Mouse (Mus musculus) intestine, embryonic 16.5 days (tissue): ENCODE results near the gene Tomm40. TPM values are rescaled to one million over a fixed set of nuclear protein-coding genes. Genes with fewer than 3 reads are reported as not detected.

Source experiments
- ATAC-seq: fragments of 200-750 bp; cut with Nextera tagmentation; 2 replicates; pipeline ENCODE4 v1.8.0; 2017; ENCODE audit warnings: moderate TSS enrichment, moderate library complexity
- H3K27ac ChIP-seq: fragments of 300-500 bp; sonication (generic); 2 replicates; pipeline ENCODE4 v1.5.1; 2014; ENCODE audit warnings: mild to moderate bottlenecking, low read length
- H3K27me3 ChIP-seq: fragments of 300-500 bp; sonication (generic); replicated peaks from 2 replicates; pipeline ENCODE4 v1.6.1; 2014; ENCODE audit warnings: low read length, control low read depth, mixed read lengths; ENCODE audit not compliant: control insufficient read depth, insufficient read depth
- H3K36me3 ChIP-seq: fragments of 300-500 bp; sonication (generic); 2 replicates; pipeline ENCODE4 v1.6.1; 2014; ENCODE audit warnings: low read length, control low read depth; ENCODE audit not compliant: control insufficient read depth, insufficient read depth
- H3K4me1 ChIP-seq: fragments of 300-500 bp; sonication (generic); 2 replicates; pipeline ENCODE4 v1.6.1; 2014; ENCODE audit warnings: low read length, control low read depth, mixed read lengths; ENCODE audit not compliant: control insufficient read depth, insufficient read depth
- H3K4me2 ChIP-seq: fragments of 300-500 bp; sonication (generic); 2 replicates; pipeline ENCODE4 v1.6.1; 2014; ENCODE audit warnings: low read depth, low read length, control low read depth
- H3K4me3 ChIP-seq: fragments of 300-500 bp; sonication (generic); 2 replicates; pipeline ENCODE4 v1.5.1; 2014; ENCODE audit warnings: mild to moderate bottlenecking, low read length
- H3K9ac ChIP-seq: fragments of 300-500 bp; sonication (generic); 2 replicates; pipeline ENCODE4 v1.6.1; 2014; ENCODE audit warnings: low read depth, low read length
- H3K9me3 ChIP-seq: fragments of 300-500 bp; sonication (generic); 2 replicates; pipeline ENCODE4 v1.6.1; 2016; ENCODE audit warnings: low read length, control low read depth; ENCODE audit not compliant: control insufficient read depth
- WGBS: fragments of 180-500 bp; shearing (Covaris S2); extraction: QIAGEN DNeasy Blood & Tissue Kit; methylation state at CpG from one replicate; pipeline ENCODE4 v1.1.7; 2014; 5-methylcytosine and 5-hydroxymethylcytosine counted together
- polyA plus RNA-seq: library from polyadenylated mRNA; unstranded; fragments of >200 nt; fragmentation: Nextera tagmentation; extraction: Ambion mirVana; gene quantifications from 2 replicates; pipeline ENCODE4 v1.2.1, GENCODE M21; 2015

The Tomm40 gene
- polyA plus RNA-seq, 1 experiment from 2014 or later = 143 TPM

DNA sequence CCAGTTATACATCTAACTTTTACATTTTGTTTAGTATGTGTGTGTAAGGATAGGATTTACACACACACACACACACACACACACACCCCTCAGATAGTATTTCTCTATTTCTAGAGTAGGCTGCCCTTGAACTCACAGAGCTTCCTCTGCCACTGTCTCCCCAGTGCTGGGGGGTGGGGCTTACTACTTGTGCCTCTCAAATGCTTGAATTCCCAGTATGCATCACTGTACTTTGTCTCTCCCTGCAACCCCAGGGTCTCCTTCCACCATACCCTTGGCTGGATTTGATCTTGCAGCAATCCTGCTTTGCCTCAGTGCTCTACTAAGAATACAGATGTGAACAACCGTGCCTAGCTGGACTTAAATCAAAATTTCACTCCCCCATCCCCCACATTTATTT, 38.8 kb upstream of the Tomm40 start:
- Histone ChIP-seq H3K4me3 (no peak overlapping the region), H3K4me2 (no peak overlapping the region), H3K9ac (no peak overlapping the region), H3K4me1 (peaks cover 22% of the 10 kb centered on the region), H3K27me3 (no peaks in the 10 kb centered on the region), H3K27ac (peak overlapping the region; percentile 23), H3K9me3 (no peaks in the 10 kb centered on the region), H3K36me3 (peaks cover 3% of the 10 kb centered on the region; the same call in 1 of the 2 replicates)
- ATAC-seq = no peak
- 79% methylated on average over 1 of the region's 1 CpGs for WGBS

DNA sequence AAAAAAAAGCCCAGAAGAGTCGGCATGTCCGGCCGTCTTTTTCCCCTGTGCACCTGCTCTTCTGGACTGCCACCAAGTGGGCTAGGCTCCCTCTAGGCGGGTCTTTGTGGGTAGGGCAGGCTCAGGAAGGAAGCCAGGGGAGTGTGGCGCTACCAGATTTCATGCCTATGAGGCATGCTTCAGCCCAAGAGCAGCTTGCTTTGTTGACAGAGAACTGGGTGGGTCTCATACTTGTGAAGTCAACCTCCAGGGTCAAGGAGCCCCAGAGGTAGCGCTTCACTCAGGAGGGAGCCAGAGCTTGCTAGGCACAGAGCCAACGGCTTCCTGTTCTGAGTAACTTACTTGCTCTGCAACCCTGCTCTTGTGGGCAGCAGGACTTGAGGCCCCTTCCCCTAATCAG, 38.3 kb upstream of the Tomm40 start:
- H3K9ac ChIP-seq = no peak overlapping the region
- WGBS = 59% methylated on average over 7 of the region's 7 CpGs
- H3K4me1 ChIP-seq = peaks cover 22% of the 10 kb centered on the region
- peak overlapping the region; percentile 23 for H3K27ac ChIP-seq
- no peak for ATAC-seq
- H3K9me3 ChIP-seq = no peaks in the 10 kb centered on the region
- H3K27me3 ChIP-seq = no peaks in the 10 kb centered on the region
- no peak overlapping the region for H3K4me2 ChIP-seq
- no peak overlapping the region for H3K4me3 ChIP-seq
- H3K36me3 ChIP-seq = peaks cover 1% of the 10 kb centered on the region; the same call in 1 of the 2 replicates

DNA sequence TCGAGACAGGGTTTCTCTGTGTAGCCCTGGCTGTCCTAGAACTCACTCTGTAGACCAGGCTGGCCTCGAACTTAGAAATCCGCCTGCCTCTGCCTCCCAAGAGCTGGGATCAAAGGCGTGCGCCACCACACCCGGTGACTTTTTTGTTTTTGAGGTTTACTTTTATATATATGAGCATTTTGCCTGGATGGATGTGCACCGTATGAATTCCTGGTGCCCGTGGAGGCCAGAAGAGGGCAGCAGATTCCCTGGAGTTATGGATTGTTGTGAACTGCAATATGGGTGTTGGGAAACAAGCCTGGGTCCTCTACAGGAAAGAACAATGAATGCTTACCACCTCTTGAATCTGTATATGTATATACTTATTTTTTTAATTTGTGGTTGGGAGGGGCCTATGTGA, 37.4 kb upstream of the Tomm40 start:
- Histone ChIP-seq H3K4me3 (no peak overlapping the region), H3K36me3 (no peaks in the 10 kb centered on the region), H3K9me3 (no peaks in the 10 kb centered on the region), H3K27me3 (no peaks in the 10 kb centered on the region), H3K4me2 (no peak overlapping the region), H3K27ac (no peak overlapping the region), H3K9ac (no peak overlapping the region), H3K4me1 (peaks cover 23% of the 10 kb centered on the region)
- ATAC-seq = no peak
- WGBS = 77% methylated on average over 8 of the region's 8 CpGs

DNA sequence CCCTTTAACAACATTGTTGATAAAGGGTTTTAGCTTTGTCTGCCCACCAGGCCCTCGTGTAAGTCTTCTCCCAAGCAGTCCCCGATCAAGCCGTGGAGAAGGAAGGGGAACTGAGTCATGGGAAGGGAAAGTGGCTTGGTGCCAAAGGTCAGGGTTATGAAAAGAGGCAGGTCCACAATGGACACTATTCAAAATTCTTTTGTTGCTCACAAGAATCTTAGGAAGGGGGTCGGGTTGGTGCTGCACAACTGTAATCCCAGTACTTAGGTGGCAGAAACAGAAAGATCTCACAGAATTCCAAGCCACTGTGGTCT, 35.8 kb upstream of the Tomm40 start:
- H3K27ac ChIP-seq = peak overlapping the region; percentile 81
- WGBS = 42% methylated on average over 4 of the region's 4 CpGs
- H3K4me1 ChIP-seq = peaks cover 34% of the 10 kb centered on the region
- no peaks in the 10 kb centered on the region for H3K36me3 ChIP-seq
- H3K9me3 ChIP-seq = no peaks in the 10 kb centered on the region
- H3K4me2 ChIP-seq = no peak overlapping the region
- ATAC-seq = no peak
- no peak overlapping the region for H3K4me3 ChIP-seq
- no peak overlapping the region; the same call in 1 of the 2 replicates for H3K9ac ChIP-seq
- H3K27me3 ChIP-seq = no peaks in the 10 kb centered on the region

DNA sequence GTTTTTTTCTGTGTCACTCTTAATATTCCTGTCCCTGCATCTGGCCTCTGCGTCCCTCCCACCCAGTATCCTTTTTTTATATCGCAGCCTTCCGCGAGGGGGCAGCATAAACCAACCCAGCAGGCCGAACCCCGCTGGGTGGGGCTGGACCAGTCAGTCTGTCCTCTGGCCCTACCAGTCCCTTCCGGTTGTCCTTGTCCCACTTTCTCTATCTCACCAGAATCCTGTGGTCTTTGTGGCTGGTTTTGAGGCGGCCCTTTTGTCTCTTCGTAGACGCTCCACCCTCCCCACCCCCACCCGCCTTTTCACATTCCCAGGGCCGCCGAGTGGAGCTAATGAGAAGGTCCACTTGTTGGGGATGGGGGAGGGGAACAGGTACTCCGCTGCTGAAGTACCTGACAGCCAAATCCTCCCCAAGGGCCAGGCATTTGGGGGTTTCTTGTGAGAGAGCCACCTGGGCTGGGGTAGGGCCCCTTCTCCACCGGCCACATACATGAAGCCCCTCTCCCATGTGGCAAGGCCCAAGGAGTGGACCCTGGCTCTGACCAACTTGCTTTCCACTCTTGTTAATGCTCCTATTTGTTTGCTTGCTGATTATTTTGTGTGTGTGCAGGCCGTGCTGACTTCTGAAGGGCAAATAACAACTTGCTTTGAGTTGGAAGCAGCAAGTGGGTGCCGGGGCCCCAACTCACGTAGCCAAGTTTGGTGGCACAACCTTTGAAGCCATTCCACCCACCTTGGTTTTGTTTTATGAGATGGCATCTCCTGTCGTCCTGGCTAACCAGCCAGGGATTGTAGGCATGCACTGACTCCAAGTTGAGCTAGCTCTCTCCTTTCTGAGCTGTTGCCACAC, 35.2 kb upstream of the Tomm40 start, which contains the start of gene Nectin2:
Gene Nectin2, minus strand, starts transcription at position 267 of the 853 bp plus-strand sequence.
- H3K9ac ChIP-seq = peak within 1 kb of the TSS; percentile 97

DNA sequence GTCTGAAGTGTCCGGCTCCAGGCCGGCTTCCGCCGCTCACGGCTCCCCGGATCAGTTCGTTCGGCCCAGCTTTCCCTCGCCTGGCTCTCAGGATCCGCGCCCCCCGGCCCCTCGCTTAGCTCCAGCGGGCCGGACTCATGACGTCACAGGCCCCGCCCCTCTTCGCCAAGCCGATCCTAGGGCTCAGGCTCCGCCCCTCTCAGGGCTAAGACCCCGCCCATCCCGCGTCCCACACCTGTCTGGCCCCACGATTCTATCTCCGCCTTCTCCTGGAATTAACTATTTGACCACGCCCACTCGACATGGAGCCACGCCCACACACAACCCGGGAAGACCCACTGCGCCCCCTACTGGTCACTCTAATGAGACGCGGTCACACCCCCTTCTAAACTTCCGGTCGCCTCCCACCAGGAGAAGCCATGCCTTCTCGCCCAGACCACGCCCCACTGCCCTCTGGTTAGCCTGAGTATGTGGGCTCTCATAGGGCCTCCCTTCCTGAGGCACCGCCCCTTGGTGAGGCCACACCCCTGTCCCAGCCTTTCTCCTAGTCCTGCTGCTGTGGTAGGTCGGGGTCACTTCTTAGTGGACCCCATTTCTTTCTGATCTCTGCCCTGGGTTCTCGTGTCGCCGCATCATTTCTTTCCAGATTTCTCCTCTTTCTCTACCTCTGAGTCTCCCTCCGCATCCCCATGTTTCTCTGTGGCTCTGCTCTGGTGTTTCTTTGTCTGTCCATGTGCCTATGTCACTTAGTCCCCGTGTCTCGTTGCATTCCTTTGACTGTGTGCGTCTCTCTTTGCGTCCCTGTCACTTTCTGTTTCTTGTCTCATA, 34.4 kb upstream of the Tomm40 start:
- peaks cover 45% of the 10 kb centered on the region for H3K4me1 ChIP-seq

More for the DNA sequence above, 35.2 kb upstream of the Tomm40 start, which contains the start of gene Nectin2:
- peak within 1 kb of the TSS; percentile 82 for H3K4me2 ChIP-seq
- H3K36me3 ChIP-seq = no peaks in the 10 kb centered on the region
- peak within 1 kb of the TSS; percentile 92 for H3K4me3 ChIP-seq
- peak; percentile 72 for ATAC-seq
- peak within 1 kb of the TSS; percentile 95 for H3K27ac ChIP-seq
- 12% methylated on average over 19 of the region's 19 CpGs for WGBS
- H3K9me3 ChIP-seq = no peaks in the 10 kb centered on the region
- H3K4me1 ChIP-seq = peaks cover 37% of the 10 kb centered on the region
- no peaks in the 10 kb centered on the region for H3K27me3 ChIP-seq

DNA sequence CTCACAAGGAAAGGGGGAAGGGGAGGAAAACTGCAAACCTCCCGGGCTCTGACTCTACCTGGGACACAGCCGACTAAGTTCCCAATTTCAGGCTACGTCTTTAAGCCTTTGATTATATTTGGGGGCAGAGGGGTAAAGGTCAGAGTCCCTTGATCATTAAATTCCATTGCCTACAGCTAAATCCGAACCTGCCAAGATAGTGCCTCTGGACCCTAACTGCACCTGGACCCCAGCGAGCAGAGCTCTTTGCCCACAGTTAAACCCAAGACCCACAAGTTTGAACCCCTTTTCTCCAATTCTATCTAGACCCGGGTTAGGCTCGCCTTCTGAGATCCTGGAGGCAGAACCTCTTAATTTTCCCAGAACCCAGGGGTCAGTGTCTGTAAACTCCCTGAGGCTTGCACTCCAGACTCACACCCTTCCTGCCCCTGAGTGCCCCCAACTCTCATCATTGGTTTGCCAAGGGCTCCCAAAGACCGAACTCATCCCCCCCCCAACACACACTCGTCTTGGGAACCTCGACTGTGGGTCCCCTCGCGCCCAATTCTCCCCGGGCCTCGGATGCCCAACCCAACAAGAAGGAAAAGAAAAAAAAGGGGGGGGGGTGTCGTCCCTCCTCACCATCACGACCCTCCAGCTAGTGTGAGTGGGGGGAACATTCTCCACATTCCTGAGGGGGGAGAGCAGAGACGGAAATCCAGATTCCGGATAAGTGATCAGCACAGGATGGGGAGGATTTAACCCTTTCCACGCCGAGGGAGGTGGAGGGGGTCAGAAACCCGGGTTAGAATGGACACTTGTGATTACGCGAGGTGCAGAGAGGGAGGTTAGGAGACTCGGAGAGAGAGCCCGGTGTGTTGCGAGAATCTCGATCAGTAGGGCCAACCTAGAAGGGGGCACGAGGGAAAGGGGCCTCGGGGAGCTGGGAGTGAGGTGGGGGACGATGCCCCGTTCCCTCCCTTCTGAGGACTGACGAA, 33.3 kb upstream of the Tomm40 start:
- WGBS = under 1% methylated on average over 32 of the region's 32 CpGs
- 0 out of 2 replicates have a peak, but pooled peaks cover 5% of the 10 kb centered on the region for H3K36me3 ChIP-seq
- ATAC-seq = peak; percentile 0; the same call in 1 of the 2 replicates
- H3K4me1 ChIP-seq = peaks cover 44% of the 10 kb centered on the region
- no peaks in the 10 kb centered on the region for H3K9me3 ChIP-seq
- H3K27me3 ChIP-seq = no peaks in the 10 kb centered on the region
- H3K4me2 ChIP-seq = peak overlapping the region; percentile 82
- H3K27ac ChIP-seq = peak overlapping the region; percentile 95
- H3K4me3 ChIP-seq = peak overlapping the region; percentile 92
- H3K9ac ChIP-seq = peak overlapping the region; percentile 97

More for the DNA sequence above, 34.4 kb upstream of the Tomm40 start:
- Histone ChIP-seq H3K9ac (peak overlapping the region; percentile 97), H3K27ac (peak overlapping the region; percentile 95), H3K4me3 (peak overlapping the region; percentile 92), H3K9me3 (no peaks in the 10 kb centered on the region), H3K27me3 (no peaks in the 10 kb centered on the region), H3K36me3 (0 out of 2 replicates have a peak, but pooled peaks cover 4% of the 10 kb centered on the region), H3K4me2 (peak overlapping the region; percentile 82)
- peak; percentile 92 for ATAC-seq
- under 1% methylated on average over 46 of the region's 46 CpGs for WGBS

DNA sequence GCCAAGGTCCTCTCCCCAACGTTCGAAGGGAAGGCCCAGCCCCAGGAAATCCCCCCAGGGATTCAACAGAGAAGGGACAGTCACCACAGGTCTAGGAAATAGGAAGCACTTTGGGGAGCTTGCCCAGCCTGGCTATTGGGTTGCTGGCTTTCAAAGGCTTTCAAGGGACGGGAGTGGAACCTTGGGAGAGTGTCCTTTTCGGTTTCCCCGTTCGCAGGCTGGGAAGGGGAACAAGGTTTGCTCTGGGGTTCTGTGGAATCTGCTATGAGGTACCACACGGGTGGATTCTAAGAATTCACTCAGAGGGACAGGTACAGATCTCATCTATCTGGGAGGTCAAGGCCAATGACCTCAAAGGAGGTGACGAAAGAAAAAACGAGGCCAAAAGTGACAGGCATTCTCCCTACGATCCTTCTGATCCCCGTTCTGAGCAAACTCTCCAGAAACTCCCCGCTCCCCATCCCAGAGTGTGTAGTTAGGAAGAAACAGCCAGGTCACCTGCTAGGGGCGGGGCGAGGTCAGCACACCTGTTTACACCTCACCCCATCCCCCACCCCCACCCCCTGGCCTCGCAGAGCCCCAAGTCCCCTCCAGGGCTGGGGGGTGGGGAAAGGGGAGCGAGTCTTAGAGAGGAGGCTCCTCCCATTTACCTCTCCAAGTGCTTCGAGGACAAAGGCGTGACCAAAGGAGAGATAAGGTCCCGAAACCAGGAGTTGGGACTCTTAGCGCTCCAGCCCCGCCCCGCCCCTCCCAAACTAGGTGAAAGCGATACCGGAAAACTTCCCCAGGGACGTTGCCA, 32.4 kb upstream of the Tomm40 start:
- no peaks in the 10 kb centered on the region for H3K27me3 ChIP-seq
- H3K4me3 ChIP-seq = peak overlapping the region; percentile 92
- no peaks in the 10 kb centered on the region for H3K9me3 ChIP-seq
- H3K4me1 ChIP-seq = peaks cover 44% of the 10 kb centered on the region
- peak; percentile 33 for ATAC-seq
- WGBS = 6% methylated on average over 25 of the region's 25 CpGs
- H3K36me3 ChIP-seq = 0 out of 2 replicates have a peak, but pooled peaks cover 5% of the 10 kb centered on the region
- H3K4me2 ChIP-seq = peak overlapping the region; percentile 82
- peak overlapping the region; percentile 97 for H3K9ac ChIP-seq
- H3K27ac ChIP-seq = peak overlapping the region; percentile 95
